Mouse (Mus musculus) spleen, postnatal 10 days (tissue): ENCODE data around the gene Lrrfip1.
A peak's percentile ranks its signal among the peaks of the same experiment; 100 is the strongest.

Experiments used
- DNase-seq, 2 experiments: peaks; one replicate each; pipeline ENCODE4 v3.0.0; 2021 to 2022; ENCODE audit warnings: low spot score in 2 of 2

Gene Lrrfip1

GRCm38 (mm10) chr1:91055744-91056143 lies 57.2 kb downstream of the Lrrfip1 start:
- DNase-seq, result peak in 1 of 2 experiments; percentile 29

GRCm38 (mm10) chr1:91056416-91056815 lies 57.9 kb downstream of the Lrrfip1 start:
- DNase-seq, result peak in 1 of 2 experiments; percentile 30

GRCm38 (mm10) chr1:91057311-91058245 lies 59.0 kb downstream of the Lrrfip1 start:
- peak in 1 of 2 experiments; percentile 57 for DNase-seq

GRCm38 (mm10) chr1:91058251-91058650 lies 59.7 kb downstream of the Lrrfip1 start:
- no peak for DNase-seq

GRCm38 (mm10) chr1:91059792-91060604 lies 61.5 kb downstream of the Lrrfip1 start:
- DNase-seq, result no peak

- no peak for DNase-seq
Observed at GRCm38 (mm10) chr1:91061105-91061504, 62.6 kb downstream of the Lrrfip1 start.

GRCm38 (mm10) chr1:91062363-91062762 lies 63.8 kb downstream of the Lrrfip1 start:
- peak in 1 of 2 experiments; percentile 28 for DNase-seq

GRCm38 (mm10) chr1:91064053-91064452 lies 65.5 kb downstream of the Lrrfip1 start:
- no peak for DNase-seq

- DNase-seq, result peak in 1 of 2 experiments; percentile 25
Observed at GRCm38 (mm10) chr1:91064903-91065525, 66.5 kb downstream of the Lrrfip1 start.

GRCm38 (mm10) chr1:91066061-91066460 lies 67.5 kb downstream of the Lrrfip1 start:
- DNase-seq, result no peak

GRCm38 (mm10) chr1:91066599-91066998 lies 68.1 kb downstream of the Lrrfip1 start:
- no peak for DNase-seq

GRCm38 (mm10) chr1:91067716-91068115 lies 69.2 kb downstream of the Lrrfip1 start:
- DNase-seq, result no peak

- DNase-seq, result no peak
Observed at GRCm38 (mm10) chr1:91069575-91069974, 71.0 kb downstream of the Lrrfip1 start.

GRCm38 (mm10) chr1:91070547-91070946 lies 72.0 kb downstream of the Lrrfip1 start:
- DNase-seq, result no peak

GRCm38 (mm10) chr1:91071671-91072290 lies 73.2 kb downstream of the Lrrfip1 start:
- DNase-seq, result no peak

- DNase-seq, result no peak
Observed at GRCm38 (mm10) chr1:91076946-91077345, 78.4 kb downstream of the Lrrfip1 start.

GRCm38 (mm10) chr1:91077456-91077855 lies 78.9 kb downstream of the Lrrfip1 start:
- no peak for DNase-seq

GRCm38 (mm10) chr1:91077980-91078379 lies 79.4 kb downstream of the Lrrfip1 start:
- no peak for DNase-seq

GRCm38 (mm10) chr1:91079740-91080422 lies 81.3 kb downstream of the Lrrfip1 start:
- DNase-seq, result no peak

- DNase-seq, result peak in 1 of 2 experiments; percentile 36
Observed at GRCm38 (mm10) chr1:91080423-91080749, 81.8 kb downstream of the Lrrfip1 start.

GRCm38 (mm10) chr1:91084374-91084773 lies 85.8 kb downstream of the Lrrfip1 start:
- no peak for DNase-seq
